Mouse (Mus musculus) liver, adult 2 months (tissue): ENCODE data around the gene Oxnad1.

Experiments used
- CTCF ChIP-seq: fragments of 200-500 bp; IDR thresholded peaks from 2 replicates; pipeline ENCODE4 v1.5.1; 2011; ENCODE audit warnings: low read depth, low read length, control low read depth
- POLR2A ChIP-seq: fragments of 200-500 bp; IDR thresholded peaks from 2 replicates; pipeline ENCODE4 v1.6.1; 2011; ENCODE audit warnings: low read length, control low read depth; ENCODE audit not compliant: insufficient read depth; ENCODE audit errors: extremely low read depth

DNA sequence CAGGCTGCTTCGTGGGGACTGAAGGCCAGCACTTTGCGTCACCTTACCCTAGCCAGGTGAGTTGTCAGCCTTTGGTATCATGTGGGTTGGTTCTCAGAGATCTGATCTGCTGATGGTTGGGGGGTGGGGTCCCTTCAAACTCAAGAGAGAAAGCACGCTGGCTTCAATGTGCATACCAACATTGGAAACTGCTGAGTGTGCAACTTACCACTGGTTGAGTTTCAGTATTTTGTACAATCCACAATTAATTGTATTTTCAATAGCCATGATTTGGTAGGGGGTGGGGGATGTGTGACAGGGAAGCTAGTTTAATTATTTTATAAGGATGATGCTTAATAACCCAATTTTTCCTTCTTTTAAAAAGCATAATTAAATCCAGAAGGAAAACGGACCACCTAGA lies 6.5 kb downstream of the Oxnad1 start:
- TF ChIP-seq POLR2A (no peak), CTCF (no peak)
